ENCODE assay signal across 20 mouse cellular contexts in the genomic region with DNA sequence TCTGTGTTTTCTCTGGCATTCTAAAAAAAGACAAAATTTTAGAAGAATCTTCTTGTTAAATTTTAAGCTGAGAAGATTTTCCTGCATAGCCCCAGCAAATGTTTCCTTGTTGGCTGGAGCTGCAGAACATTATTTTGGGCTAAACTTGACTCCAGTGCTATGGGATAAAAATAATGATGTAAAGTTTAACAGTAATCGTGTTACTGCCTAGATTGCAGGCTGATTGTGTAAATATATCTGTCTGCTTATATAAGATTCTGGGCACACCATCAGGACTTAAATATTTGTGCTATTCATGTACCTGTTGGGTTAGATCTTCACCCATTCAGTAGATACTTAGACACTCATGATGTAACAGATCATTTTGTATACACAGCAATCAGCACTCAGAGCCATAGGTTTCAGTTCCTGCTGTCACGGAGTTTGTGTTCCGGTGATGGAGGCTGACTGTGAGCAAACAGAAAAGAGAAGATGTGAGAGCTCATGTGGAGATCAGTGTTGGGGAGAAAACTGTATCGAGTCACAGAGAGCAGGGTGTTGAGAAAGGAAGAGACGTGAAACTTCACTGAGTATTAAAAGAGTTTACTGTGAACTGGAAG.
DNase-seq lines count a peak whose midpoint lies in the region; ATAC-seq lines count a peak whose summit lies in the region.
"Had no signal": no experiment of that assay in that cellular context is flagged by ENCODE, and none has a peak within 500 bp of the region (broad histone marks: within the 10 kb centered on the region; RNA-seq: fewer than 3 reads in every experiment).

No protein-coding gene starts in this region.

- peak; percentile 90 for ATAC-seq in frontal cortex, adult (ENCODE audit: low TSS enrichment)
- peak; percentile 61 for ATAC-seq in megakaryocyte, adult 5-6 weeks (ENCODE audit: poor library complexity, severe bottlenecking)
- ATAC-seq: forebrain, embryonic 13.5 days; hindbrain, embryonic 16.5 days; intestine, embryonic 16.5 days had no signal

- DNase-seq in frontal cortex, postnatal 25 days (ENCODE audit: low spot score in 2 of 2): no peak
- DNase-seq in right cerebral cortex, adult 18-20 months: peak; percentile 31
- no peak for DNase-seq in right cerebral cortex, postnatal 4 days
- DNase-seq in kidney, adult 9 months: no peak
- DNase-seq in kidney, postnatal 25 days: no peak
- DNase-seq: adrenal gland, postnatal 10 days; cerebellum, adult 2 months; cerebellum, postnatal 25 days; gastrocnemius, adult 2 months; heart, postnatal 10 days; kidney, postnatal 4 days; liver, embryonic 13.5 days; lung, embryonic 14.5 days; midbrain, embryonic 14.5 days; thymus, postnatal 14 days had no signal
